Mouse (Mus musculus): Measurements from ENCODE around the gene Cblc. TPM values are rescaled to one million over a fixed set of nuclear protein-coding genes. Genes with fewer than 3 reads are reported as not detected.

Gene Cblc
- polyA plus RNA-seq, 1 experiment, result 17.1 TPM

GRCm38 (mm10) chr7:19822193-19822592 lies 25.6 kb upstream of the Cblc start:
- Histone ChIP-seq H3K4me3 (ENCODE audit: low read depth, low read length) (peak overlapping the region; percentile 71), H3K4me1 (ENCODE audit: control insufficient read depth, insufficient read depth, low read length) (peaks cover 10% of the 10 kb centered on the region), H3K9me3 (replicated peaks; ENCODE audit: control insufficient read depth, insufficient read depth, low read length, poor library complexity, severe bottlenecking) (peaks cover 8% of the 10 kb centered on the region; the same call in 1 of the 2 replicates), H3K9ac (ENCODE audit: low read depth, poor library complexity, severe bottlenecking) (peak overlapping the region; percentile 90), H3K27ac (ENCODE audit: insufficient read depth, low read length) (peak overlapping the region; percentile 42), H3K36me3 (ENCODE audit: control insufficient read depth, insufficient read depth, low read length, poor library complexity, severe bottlenecking) (peaks cover 5% of the 10 kb centered on the region; the same call in 1 of the 2 replicates), H3K27me3 (ENCODE audit: control insufficient read depth, insufficient read depth, low read length, poor library complexity, severe bottlenecking) (no peaks in the 10 kb centered on the region)
- TF ChIP-seq EP300 (IDR thresholded peaks at IDR 0.05; ENCODE audit: insufficient read depth, low read depth, low read length), result no peak

GRCm38 (mm10) chr7:19821633-19822032 lies 25.0 kb upstream of the Cblc start:
- Histone ChIP-seq H3K9me3 (replicated peaks; ENCODE audit: control insufficient read depth, insufficient read depth, low read length, poor library complexity, severe bottlenecking) (peaks cover 8% of the 10 kb centered on the region; the same call in 1 of the 2 replicates), H3K36me3 (ENCODE audit: control insufficient read depth, insufficient read depth, low read length, poor library complexity, severe bottlenecking) (peaks cover 5% of the 10 kb centered on the region; the same call in 1 of the 2 replicates), H3K4me1 (ENCODE audit: control insufficient read depth, insufficient read depth, low read length) (peaks cover 10% of the 10 kb centered on the region), H3K4me3 (ENCODE audit: low read depth, low read length) (peak overlapping the region; percentile 71), H3K27ac (ENCODE audit: insufficient read depth, low read length) (no peak overlapping the region; the same call in 1 of the 2 replicates), H3K27me3 (ENCODE audit: control insufficient read depth, insufficient read depth, low read length, poor library complexity, severe bottlenecking) (no peaks in the 10 kb centered on the region), H3K9ac (ENCODE audit: low read depth, poor library complexity, severe bottlenecking) (peak overlapping the region; percentile 90)
- TF ChIP-seq CTCF (IDR thresholded peaks at IDR 0.05; ENCODE audit: low read depth, low read length) (no peak), POLR2A (IDR thresholded peaks at IDR 0.05; ENCODE audit: insufficient read depth, low read length) (no peak), EP300 (IDR thresholded peaks at IDR 0.05; ENCODE audit: insufficient read depth, low read depth, low read length) (no peak)

- Histone ChIP-seq H3K27me3 (ENCODE audit: control insufficient read depth, insufficient read depth, low read length, poor library complexity, severe bottlenecking) (no peaks in the 10 kb centered on the region), H3K9me3 (replicated peaks; ENCODE audit: control insufficient read depth, insufficient read depth, low read length, poor library complexity, severe bottlenecking) (peaks cover 8% of the 10 kb centered on the region; the same call in 1 of the 2 replicates), H3K4me3 (ENCODE audit: low read depth, low read length) (no peak overlapping the region), H3K9ac (ENCODE audit: low read depth, poor library complexity, severe bottlenecking) (no peak overlapping the region), H3K27ac (ENCODE audit: insufficient read depth, low read length) (no peak overlapping the region), H3K4me1 (ENCODE audit: control insufficient read depth, insufficient read depth, low read length) (peaks cover 7% of the 10 kb centered on the region), H3K36me3 (ENCODE audit: control insufficient read depth, insufficient read depth, low read length, poor library complexity, severe bottlenecking) (peaks cover 5% of the 10 kb centered on the region; the same call in 1 of the 2 replicates)
- TF ChIP-seq POLR2A (IDR thresholded peaks at IDR 0.05; ENCODE audit: insufficient read depth, low read length), result no peak
- peak; percentile 7 for TF ChIP-seq CTCF (IDR thresholded peaks at IDR 0.05; ENCODE audit: low read depth, low read length)
These were observed 23.9 kb upstream of the Cblc start for GRCm38 (mm10) chr7:19820347-19821048.

- Histone ChIP-seq H3K27me3 (ENCODE audit: control insufficient read depth, insufficient read depth, low read length, poor library complexity, severe bottlenecking) (no peaks in the 10 kb centered on the region), H3K9ac (ENCODE audit: low read depth, poor library complexity, severe bottlenecking) (no peak overlapping the region), H3K4me1 (ENCODE audit: control insufficient read depth, insufficient read depth, low read length) (peaks cover 7% of the 10 kb centered on the region), H3K9me3 (replicated peaks; ENCODE audit: control insufficient read depth, insufficient read depth, low read length, poor library complexity, severe bottlenecking) (peaks cover 8% of the 10 kb centered on the region; the same call in 1 of the 2 replicates), H3K36me3 (ENCODE audit: control insufficient read depth, insufficient read depth, low read length, poor library complexity, severe bottlenecking) (peaks cover 5% of the 10 kb centered on the region; the same call in 1 of the 2 replicates), H3K4me3 (ENCODE audit: low read depth, low read length) (no peak overlapping the region), H3K27ac (ENCODE audit: insufficient read depth, low read length) (peak overlapping the region; percentile 89)
- TF ChIP-seq EP300 (IDR thresholded peaks at IDR 0.05; ENCODE audit: insufficient read depth, low read depth, low read length), result no peak
These were observed 22.3 kb upstream of the Cblc start for GRCm38 (mm10) chr7:19818875-19819274.

- peaks cover 7% of the 10 kb centered on the region for H3K4me1 ChIP-seq (ENCODE audit: control insufficient read depth, insufficient read depth, low read length)
- H3K27ac ChIP-seq (ENCODE audit: insufficient read depth, low read length), result peak overlapping the region; percentile 89
- peaks cover 8% of the 10 kb centered on the region; the same call in 1 of the 2 replicates for H3K9me3 ChIP-seq (replicated peaks; ENCODE audit: control insufficient read depth, insufficient read depth, low read length, poor library complexity, severe bottlenecking)
- peaks cover 5% of the 10 kb centered on the region; the same call in 1 of the 2 replicates for H3K36me3 ChIP-seq (ENCODE audit: control insufficient read depth, insufficient read depth, low read length, poor library complexity, severe bottlenecking)
- no peak overlapping the region for H3K4me3 ChIP-seq (ENCODE audit: low read depth, low read length)
- H3K9ac ChIP-seq (ENCODE audit: low read depth, poor library complexity, severe bottlenecking), result no peak overlapping the region
- H3K27me3 ChIP-seq (ENCODE audit: control insufficient read depth, insufficient read depth, low read length, poor library complexity, severe bottlenecking), result no peaks in the 10 kb centered on the region
- TF ChIP-seq EP300 (IDR thresholded peaks at IDR 0.05; ENCODE audit: insufficient read depth, low read depth, low read length), result no peak
- TF ChIP-seq CTCF (IDR thresholded peaks at IDR 0.05; ENCODE audit: low read depth, low read length), result no peak
- no peak for TF ChIP-seq POLR2A (IDR thresholded peaks at IDR 0.05; ENCODE audit: insufficient read depth, low read length)
These were observed 21.8 kb upstream of the Cblc start for GRCm38 (mm10) chr7:19818440-19818839.

GRCm38 (mm10) chr7:19817382-19818105 lies 20.9 kb upstream of the Cblc start:
- peak overlapping the region; percentile 74 for H3K4me3 ChIP-seq (ENCODE audit: low read depth, low read length)
- H3K27me3 ChIP-seq (ENCODE audit: control insufficient read depth, insufficient read depth, low read length, poor library complexity, severe bottlenecking), result no peaks in the 10 kb centered on the region
- H3K9me3 ChIP-seq (replicated peaks; ENCODE audit: control insufficient read depth, insufficient read depth, low read length, poor library complexity, severe bottlenecking), result peaks cover 8% of the 10 kb centered on the region; the same call in 1 of the 2 replicates
- H3K9ac ChIP-seq (ENCODE audit: low read depth, poor library complexity, severe bottlenecking), result peak overlapping the region; percentile 85
- TF ChIP-seq POLR2A (IDR thresholded peaks at IDR 0.05; ENCODE audit: insufficient read depth, low read length) (no peak), CTCF (IDR thresholded peaks at IDR 0.05; ENCODE audit: low read depth, low read length) (no peak), EP300 (IDR thresholded peaks at IDR 0.05; ENCODE audit: insufficient read depth, low read depth, low read length) (peak; percentile 98)
- H3K36me3 ChIP-seq (ENCODE audit: control insufficient read depth, insufficient read depth, low read length, poor library complexity, severe bottlenecking), result peaks cover 5% of the 10 kb centered on the region; the same call in 1 of the 2 replicates
- H3K4me1 ChIP-seq (ENCODE audit: control insufficient read depth, insufficient read depth, low read length), result peaks cover 7% of the 10 kb centered on the region
- H3K27ac ChIP-seq (ENCODE audit: insufficient read depth, low read length), result peak overlapping the region; percentile 89

Measured in ES-Bruce4 (cell line).